In genomic region chr3:122047402-122047801, GRCm38 (mm10) we compare ENCODE assay signal across 7 mouse cellular contexts. TPM values are rescaled to one million over a fixed set of nuclear protein-coding genes. Genes with fewer than 3 reads are reported as not detected.
DNase-seq lines count a peak whose midpoint lies in the region; ATAC-seq and TF ChIP-seq lines count a peak whose summit lies in the region.

No protein-coding gene starts in this region.

- no peaks in the 10 kb centered on the region for H3K27me3 ChIP-seq in Patski
- H3K27me3 ChIP-seq in embryonic facial prominence, embryonic 12.5 days, result peaks cover 6% of the 10 kb centered on the region; the same call in 1 of the 2 replicates
- no peaks in the 10 kb centered on the region for H3K27me3 ChIP-seq in kidney, adult 2 months (replicated peaks; ENCODE audit: control insufficient read depth, insufficient read depth, low read length)
- peaks cover 9% of the 10 kb centered on the region for H3K27me3 ChIP-seq in lung, embryonic 15.5 days

- H3K9ac ChIP-seq in embryonic facial prominence, embryonic 12.5 days, result no peak overlapping the region
- H3K9ac ChIP-seq in lung, embryonic 15.5 days, result no peak overlapping the region

- H3K27ac ChIP-seq in embryonic facial prominence, embryonic 12.5 days, result peak overlapping the region; percentile 92
- H3K27ac ChIP-seq in kidney, adult 2 months (ENCODE audit: insufficient read depth, low read depth, low read length), result peak overlapping the region; percentile 48; the same call in 1 of the 2 replicates
- peak overlapping the region; percentile 54; the same call in 1 of the 2 replicates for H3K27ac ChIP-seq in lung, embryonic 15.5 days

- no peak for TF ChIP-seq CTCF in Patski (IDR thresholded peaks at IDR 0.05)
- TF ChIP-seq CTCF in kidney, adult 2 months (conservative IDR thresholded peaks at IDR 0.05; ENCODE audit: insufficient read depth, insufficient read length, low read depth, low read length), result no peak

- POLR2A ChIA-PET in Patski (lab: Charles Lee), result interaction anchor here (1.5 kb wide), 1 partner anchor 36 kb away, joined by 4 read pairs; no protein-coding TSS in a partner anchor

- peak; percentile 89 for ATAC-seq in Patski
- 0 out of 2 replicates have a peak, but pooled peaks have one; percentile 37 for ATAC-seq in embryonic facial prominence, embryonic 12.5 days (ENCODE audit: insufficient number of reproducible peaks, insufficient read depth, low FRiP score, low TSS enrichment)
- 0 out of 2 replicates have a peak, but pooled peaks have one; percentile 28 for ATAC-seq in lung, embryonic 15.5 days (ENCODE audit: borderline replicate concordance, extremely low read depth, low FRiP score, low TSS enrichment)

- peaks cover 68% of the 10 kb centered on the region for H3K4me1 ChIP-seq in embryonic facial prominence, embryonic 12.5 days
- peaks cover 20% of the 10 kb centered on the region for H3K4me1 ChIP-seq in kidney, adult 2 months (ENCODE audit: control insufficient read depth, insufficient read depth, low read length)
- H3K4me1 ChIP-seq in lung, embryonic 15.5 days, result peaks cover 51% of the 10 kb centered on the region

- 23% methylated on average over 7 of the region's 7 CpGs for WGBS in embryonic facial prominence, embryonic 12.5 days
- 12% methylated on average over 7 of the region's 7 CpGs for WGBS in kidney, adult 2 months
- 28% methylated on average over 7 of the region's 7 CpGs for WGBS in lung, embryonic 15.5 days

- no peak for TF ChIP-seq POLR2A in kidney, adult 2 months (IDR thresholded peaks at IDR 0.05; ENCODE audit: low read depth, low read length)

- in situ Hi-C loops in Patski (cut with MboI; ENCODE audit: low pct_unique_long_range_greater_than_20kb), result loop anchor here (5.0 kb wide), 1 partner anchor 55 kb away; no protein-coding TSS in a partner anchor

- peak overlapping the region; percentile 40 for H3K4me2 ChIP-seq in embryonic facial prominence, embryonic 12.5 days (replicated peaks)
- H3K4me2 ChIP-seq in lung, embryonic 15.5 days, result no peak overlapping the region

- no peaks in the 10 kb centered on the region for H3K9me3 ChIP-seq in embryonic facial prominence, embryonic 12.5 days
- H3K9me3 ChIP-seq in lung, embryonic 15.5 days, result no peaks in the 10 kb centered on the region

- DNase-seq in Patski (ENCODE audit: low read depth, low spot score), result peak; percentile 71
- DNase-seq in kidney, adult 2 months, result peak; percentile 78
- DNase-seq in right cerebral cortex, postnatal 36 days (ENCODE audit: low spot score in 2 of 2), result no peak
- DNase-seq in B cell, adult 2 months, result no peak
- DNase-seq in spleen, postnatal 14 days (ENCODE audit: low spot score in 2 of 2), result no peak

- H3K36me3 ChIP-seq in embryonic facial prominence, embryonic 12.5 days, result no peaks in the 10 kb centered on the region
- no peaks in the 10 kb centered on the region for H3K36me3 ChIP-seq in kidney, adult 2 months (ENCODE audit: control insufficient read depth, insufficient read depth, low read length)
- H3K36me3 ChIP-seq in lung, embryonic 15.5 days, result no peaks in the 10 kb centered on the region

- H3K4me3 ChIP-seq in embryonic facial prominence, embryonic 12.5 days, result no peak overlapping the region
- no peak overlapping the region for H3K4me3 ChIP-seq in kidney, adult 2 months (ENCODE audit: insufficient read depth, low read depth, low read length)
- H3K4me3 ChIP-seq in lung, embryonic 15.5 days, result no peak overlapping the region

- CTCF ChIA-PET in Patski (lab: Charles Lee), result interaction anchor here (0.6 kb wide), 1 partner anchor 24 kb away, joined by 3 read pairs; no protein-coding TSS in a partner anchor

RNA-seq across cellular contexts. Expression of gene Abca4, which starts 3.2 kb away (rescaled TPM):
- 1.5 TPM for polyA plus RNA-seq in Patski (2021)
- 1.2 and 1.3 TPM in 2 replicates for polyA plus RNA-seq in embryonic facial prominence, embryonic 12.5 days (2016; fragmentation: Nextera tagmentation; extraction: Ambion mirVana)
- polyA plus RNA-seq in kidney, adult 2 months (2012; rRNA removed), result 8.2 and 9.9 TPM in 2 replicates
- polyA plus RNA-seq in lung, embryonic 15.5 days (2015; fragmentation: Nextera tagmentation; extraction: Ambion mirVana), result 1.3 and 1.5 TPM in 2 replicates

Comparison
In these comparisons a context has a peak if more than half of its experiments do, and no peak if none do; other contexts are left out.
1. ATAC-seq: peak in every context shown above with its lines; median percentile 89 in Patski; 37 in embryonic facial prominence, embryonic 12.5 days; 28 in lung, embryonic 15.5 days.
2. DNase-seq: peak in Patski (single experiment) and kidney, adult 2 months (single experiment); none in right cerebral cortex, postnatal 36 days (0 of 2), B cell, adult 2 months (0 of 2) and spleen, postnatal 14 days (0 of 2).
3. Peak in every context shown above with its lines, with median percentiles within 50 percentile points of each other: H3K27ac ChIP-seq.